Mouse (Mus musculus) erythroblast, embryonic 14.5 days (primary cell): ENCODE measurements around the gene Fhad1.

Source experiments
- GATA1 ChIP-seq: IDR thresholded peaks from 2 replicates; pipeline ENCODE4 v1.6.1; 2012; ENCODE audit warnings: low read length, inconsistent platforms, mixed read lengths
- TAL1 ChIP-seq: IDR thresholded peaks from 3 replicates; pipeline ENCODE4 v1.6.1; 2012; ENCODE audit warnings: low read length, inconsistent platforms, mixed read lengths

- TF ChIP-seq TAL1 (no peak), GATA1 (no peak)
Measured at GRCm38 (mm10) chr4:141902479-141902858, 112.4 kb downstream of the Fhad1 start.
